Mouse (Mus musculus): ENCODE data around the gene Fchsd2. TPM values are rescaled to one million over a fixed set of nuclear protein-coding genes. Genes with fewer than 3 reads are reported as not detected.

The Fchsd2 gene
- polyA plus RNA-seq, 1 experiment from 2014 or later = 20.1 TPM

DNA sequence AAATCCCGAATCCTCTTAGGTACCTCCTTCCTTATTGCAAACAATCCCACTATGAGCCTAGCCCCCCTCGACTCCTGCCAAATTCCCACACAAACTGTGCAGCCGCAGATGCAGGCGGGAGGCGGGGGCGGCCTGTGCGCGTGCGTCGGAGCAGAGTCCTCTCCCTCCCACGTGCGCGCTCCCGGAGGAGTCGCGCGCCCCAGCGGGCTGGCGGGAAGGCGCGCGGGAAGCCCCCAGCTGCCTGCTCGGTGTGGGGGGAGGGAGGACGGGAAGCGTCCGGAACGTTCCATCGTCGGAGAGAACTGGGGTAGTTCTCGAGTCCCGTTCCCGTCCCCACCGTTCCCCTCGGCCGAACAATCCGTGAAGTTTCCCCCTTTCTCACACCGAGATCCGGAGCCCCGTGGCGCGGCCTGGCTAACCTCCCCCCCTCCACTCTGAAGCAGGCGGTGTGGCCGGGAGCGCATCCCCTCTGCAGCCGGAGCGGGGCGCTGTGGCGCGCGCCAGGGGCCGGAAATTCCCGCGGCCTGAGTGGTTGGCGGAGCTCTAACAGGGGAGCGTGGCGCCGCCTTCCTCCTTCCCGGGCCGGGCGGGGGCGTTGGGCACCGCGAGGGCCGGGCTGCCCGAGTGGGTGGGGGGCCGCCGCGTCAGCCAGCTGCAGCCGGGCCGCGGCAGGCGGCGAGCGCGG, 15.4 kb downstream of the Fchsd2 start:
- peak overlapping the region; percentile 84 for H3K4me2 ChIP-seq (replicated peaks; ENCODE audit: low read depth)
- peak; percentile 91 for ATAC-seq
- WGBS = 1% methylated on average over 56 of the region's 75 CpGs

DNA sequence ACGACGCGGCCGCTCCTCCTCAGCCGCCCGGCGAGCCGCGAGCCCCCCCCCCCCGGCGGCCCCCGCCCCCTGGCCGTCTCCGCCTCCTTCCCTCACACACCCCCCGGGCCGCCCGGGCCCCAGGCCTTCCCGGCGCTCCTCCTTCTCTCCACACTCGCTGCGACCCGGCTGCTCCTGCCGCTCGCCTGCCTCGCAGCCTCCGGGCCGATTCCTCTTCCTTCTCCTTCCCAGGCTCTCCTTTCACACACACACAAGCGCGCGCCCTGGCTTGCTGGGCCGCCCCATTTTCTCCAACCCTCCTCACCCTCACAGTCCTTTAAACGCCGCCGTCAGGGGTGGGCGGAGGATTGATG, 16.0 kb downstream of the Fchsd2 start:
- no peaks in the 10 kb centered on the region for H3K27me3 ChIP-seq (replicated peaks; ENCODE audit: control insufficient read depth, insufficient read depth, low read length)
- WGBS = under 1% methylated on average over 19 of the region's 35 CpGs
- H3K27ac ChIP-seq (ENCODE audit: low read depth, low read length) = peak overlapping the region; percentile 95
- peak; percentile 83; the same call in 1 of the 2 replicates for ATAC-seq
- H3K9ac ChIP-seq (ENCODE audit: low read depth, low read length) = peak overlapping the region; percentile 78
- peaks cover 11% of the 10 kb centered on the region for H3K4me1 ChIP-seq (replicated peaks; ENCODE audit: control insufficient read depth, insufficient read depth, low read length)
- no peaks in the 10 kb centered on the region; the same call in 1 of the 2 replicates for H3K36me3 ChIP-seq (ENCODE audit: control insufficient read depth, insufficient read depth)
- H3K9me3 ChIP-seq (ENCODE audit: control insufficient read depth) = no peaks in the 10 kb centered on the region
- TF ChIP-seq CTCF (IDR thresholded peaks at IDR 0.05; ENCODE audit: low read depth) = no peak
- H3K4me2 ChIP-seq (replicated peaks; ENCODE audit: low read depth) = peak overlapping the region; percentile 84
- H3K4me3 ChIP-seq (ENCODE audit: low read depth, low read length) = peak overlapping the region; percentile 84

More for the DNA sequence above, 15.4 kb downstream of the Fchsd2 start:
- Histone ChIP-seq H3K27me3 (replicated peaks; ENCODE audit: control insufficient read depth, insufficient read depth, low read length) (no peaks in the 10 kb centered on the region), H3K9me3 (ENCODE audit: control insufficient read depth) (no peaks in the 10 kb centered on the region), H3K9ac (ENCODE audit: low read depth, low read length) (peak overlapping the region; percentile 78), H3K36me3 (ENCODE audit: control insufficient read depth, insufficient read depth) (no peaks in the 10 kb centered on the region; the same call in 1 of the 2 replicates), H3K4me1 (replicated peaks; ENCODE audit: control insufficient read depth, insufficient read depth, low read length) (peaks cover 16% of the 10 kb centered on the region), H3K27ac (ENCODE audit: low read depth, low read length) (peak overlapping the region; percentile 95), H3K4me3 (ENCODE audit: low read depth, low read length) (peak overlapping the region; percentile 84)
- peak; percentile 95 for TF ChIP-seq CTCF (IDR thresholded peaks at IDR 0.05; ENCODE audit: low read depth)

DNA sequence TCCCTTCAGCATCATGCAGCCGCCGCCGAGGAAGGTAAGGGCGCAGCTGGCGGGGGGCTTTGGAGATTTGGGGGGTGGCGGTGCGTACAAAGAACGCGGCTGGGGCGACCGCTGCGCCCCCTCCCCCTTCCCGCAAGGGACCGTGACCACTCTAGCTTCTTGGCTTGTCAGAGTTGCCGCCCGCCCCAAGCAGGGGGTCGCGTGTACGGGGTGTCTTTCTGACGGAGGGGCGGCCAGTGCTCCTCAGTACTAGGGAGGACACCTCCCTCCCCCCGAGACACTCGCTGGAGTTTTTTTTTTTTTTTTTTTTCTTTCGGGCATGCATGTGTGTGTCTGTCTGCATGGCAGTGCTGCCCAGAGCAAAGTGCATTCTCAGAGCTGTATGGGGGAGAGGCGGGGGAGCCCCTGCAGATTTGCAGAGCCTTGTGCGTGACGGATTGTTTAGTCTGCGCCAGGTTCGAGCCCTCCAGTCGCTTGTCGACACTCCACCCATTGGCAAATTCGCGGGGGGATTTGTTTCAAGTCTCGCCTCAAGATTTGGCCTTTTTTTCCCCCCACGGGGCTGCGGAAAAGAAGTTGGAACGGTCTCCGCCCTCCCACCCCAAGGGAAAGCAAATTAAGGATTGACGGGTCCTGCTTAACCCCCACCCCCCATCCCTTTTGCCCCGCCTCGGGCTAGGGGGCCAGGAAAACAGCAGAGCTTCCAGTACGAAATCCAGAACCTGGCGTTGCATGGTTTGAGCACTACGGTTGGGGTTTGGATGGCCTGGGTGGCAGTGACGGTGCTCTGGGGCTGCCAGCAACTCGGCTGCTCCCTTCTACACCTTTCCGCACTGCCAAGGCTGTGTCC, 16.6 kb downstream of the Fchsd2 start:
- Histone ChIP-seq H3K4me1 (replicated peaks; ENCODE audit: control insufficient read depth, insufficient read depth, low read length) (peaks cover 11% of the 10 kb centered on the region), H3K9ac (ENCODE audit: low read depth, low read length) (peak overlapping the region; percentile 78), H3K27me3 (replicated peaks; ENCODE audit: control insufficient read depth, insufficient read depth, low read length) (no peaks in the 10 kb centered on the region), H3K9me3 (ENCODE audit: control insufficient read depth) (no peaks in the 10 kb centered on the region), H3K27ac (ENCODE audit: low read depth, low read length) (peak overlapping the region; percentile 95), H3K4me3 (ENCODE audit: low read depth, low read length) (peak overlapping the region; percentile 84), H3K4me2 (replicated peaks; ENCODE audit: low read depth) (peak overlapping the region; percentile 84), H3K36me3 (ENCODE audit: control insufficient read depth, insufficient read depth) (no peaks in the 10 kb centered on the region; the same call in 1 of the 2 replicates)
- no peak for TF ChIP-seq CTCF (IDR thresholded peaks at IDR 0.05; ENCODE audit: low read depth)
- under 1% methylated on average over 47 of the region's 47 CpGs for WGBS
- peak; percentile 14; the same call in 1 of the 2 replicates for ATAC-seq

DNA sequence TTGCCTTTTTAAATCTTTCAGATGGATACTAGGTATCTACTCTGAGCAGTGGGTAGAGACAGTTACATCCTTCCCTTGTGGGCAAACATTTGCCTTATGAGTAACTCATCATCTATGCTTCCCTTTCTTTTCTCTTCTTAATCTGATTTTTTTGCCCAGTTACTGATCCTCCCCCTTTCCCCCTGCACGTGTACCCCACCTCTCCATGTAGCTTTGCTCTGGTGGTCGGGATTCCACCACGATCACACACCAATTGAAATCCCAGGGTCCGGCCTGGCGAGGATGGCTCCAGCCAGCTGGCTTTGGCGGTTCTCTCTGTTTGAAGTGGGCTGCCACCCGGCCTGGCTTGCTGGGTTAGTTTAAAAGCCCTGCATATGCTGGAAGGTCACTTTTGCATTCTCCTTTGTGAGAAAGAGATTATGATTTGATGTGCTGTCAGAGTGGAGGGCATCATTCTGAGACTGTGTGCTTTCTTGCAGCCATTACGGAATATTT, 17.2 kb downstream of the Fchsd2 start:
- H3K36me3 ChIP-seq (ENCODE audit: control insufficient read depth, insufficient read depth) = peaks cover 2% of the 10 kb centered on the region
- no peaks in the 10 kb centered on the region for H3K27me3 ChIP-seq (replicated peaks; ENCODE audit: control insufficient read depth, insufficient read depth, low read length)
- peak overlapping the region; percentile 84 for H3K4me3 ChIP-seq (ENCODE audit: low read depth, low read length)
- WGBS = 10% methylated on average over 8 of the region's 8 CpGs
- no peak for ATAC-seq
- H3K4me1 ChIP-seq (replicated peaks; ENCODE audit: control insufficient read depth, insufficient read depth, low read length) = peaks cover 11% of the 10 kb centered on the region
- TF ChIP-seq CTCF (IDR thresholded peaks at IDR 0.05; ENCODE audit: low read depth) = no peak
- peak overlapping the region; percentile 84 for H3K4me2 ChIP-seq (replicated peaks; ENCODE audit: low read depth)
- peak overlapping the region; percentile 78 for H3K9ac ChIP-seq (ENCODE audit: low read depth, low read length)
- no peak overlapping the region for H3K27ac ChIP-seq (ENCODE audit: low read depth, low read length)
- H3K9me3 ChIP-seq (ENCODE audit: control insufficient read depth) = no peaks in the 10 kb centered on the region

DNA sequence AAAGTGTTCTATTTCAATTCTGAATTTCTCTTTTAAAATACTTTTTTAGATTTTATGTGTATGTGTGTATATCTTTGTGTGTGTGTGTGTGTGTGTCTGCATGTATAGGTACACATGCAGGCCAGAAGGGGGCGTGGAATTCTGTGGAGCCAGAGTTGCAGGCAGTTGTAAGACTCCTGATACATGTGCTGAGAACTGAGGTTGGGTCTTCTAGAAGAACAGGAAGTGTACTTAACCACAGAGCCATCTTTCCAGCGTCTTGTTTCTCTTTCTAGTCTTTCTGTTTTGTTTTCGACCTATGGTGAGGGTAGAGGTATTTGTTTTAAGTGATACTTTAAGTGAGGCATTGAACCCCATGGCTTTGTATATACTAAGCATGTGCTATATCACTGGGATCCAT, 20.7 kb downstream of the Fchsd2 start:
- peaks cover 21% of the 10 kb centered on the region for H3K36me3 ChIP-seq (ENCODE audit: control insufficient read depth, insufficient read depth)
- no peaks in the 10 kb centered on the region for H3K4me1 ChIP-seq (replicated peaks; ENCODE audit: control insufficient read depth, insufficient read depth, low read length)
- no peak overlapping the region for H3K4me2 ChIP-seq (replicated peaks; ENCODE audit: low read depth)
- no peak overlapping the region for H3K4me3 ChIP-seq (ENCODE audit: low read depth, low read length)
- no peaks in the 10 kb centered on the region for H3K27me3 ChIP-seq (replicated peaks; ENCODE audit: control insufficient read depth, insufficient read depth, low read length)
- no peak for ATAC-seq
- 78% methylated on average over 3 of the region's 3 CpGs for WGBS
- no peak overlapping the region for H3K27ac ChIP-seq (ENCODE audit: low read depth, low read length)
- H3K9ac ChIP-seq (ENCODE audit: low read depth, low read length) = no peak overlapping the region
- 0 out of 2 replicates have a peak, but pooled peaks have one; percentile 25 for TF ChIP-seq CTCF (IDR thresholded peaks at IDR 0.05; ENCODE audit: low read depth)
- no peaks in the 10 kb centered on the region for H3K9me3 ChIP-seq (ENCODE audit: control insufficient read depth)

DNA sequence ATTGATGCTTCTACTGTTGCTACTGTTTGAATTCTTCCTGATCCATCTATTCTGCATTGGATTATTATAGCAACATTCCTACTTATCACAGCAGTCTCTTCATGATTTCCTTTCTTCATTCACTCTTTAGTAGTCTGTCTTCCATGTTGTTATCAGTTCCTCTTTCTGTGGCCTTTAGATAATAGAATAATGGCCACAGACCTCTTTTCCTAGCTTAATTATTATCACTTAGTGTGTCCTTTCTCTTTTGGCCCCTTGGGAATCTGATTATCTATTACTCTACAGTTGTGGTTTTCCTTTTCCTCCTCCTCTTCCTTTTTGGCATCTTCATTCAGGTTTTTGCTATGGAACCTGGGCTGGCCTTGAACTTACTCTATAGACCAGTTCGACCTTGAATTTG, 21.7 kb downstream of the Fchsd2 start:
- H3K4me3 ChIP-seq (ENCODE audit: low read depth, low read length) = no peak overlapping the region
- H3K4me2 ChIP-seq (replicated peaks; ENCODE audit: low read depth) = no peak overlapping the region
- no peaks in the 10 kb centered on the region for H3K27me3 ChIP-seq (replicated peaks; ENCODE audit: control insufficient read depth, insufficient read depth, low read length)
- H3K9me3 ChIP-seq (ENCODE audit: control insufficient read depth) = no peaks in the 10 kb centered on the region
- no peak for TF ChIP-seq CTCF (IDR thresholded peaks at IDR 0.05; ENCODE audit: low read depth)
- no peak for ATAC-seq
- H3K36me3 ChIP-seq (ENCODE audit: control insufficient read depth, insufficient read depth) = peaks cover 21% of the 10 kb centered on the region
- no peaks in the 10 kb centered on the region for H3K4me1 ChIP-seq (replicated peaks; ENCODE audit: control insufficient read depth, insufficient read depth, low read length)
- H3K27ac ChIP-seq (ENCODE audit: low read depth, low read length) = no peak overlapping the region
- 92% methylated on average over 1 of the region's 1 CpGs for WGBS
- H3K9ac ChIP-seq (ENCODE audit: low read depth, low read length) = no peak overlapping the region

All from intestine, postnatal 0 days (tissue).